Mouse (Mus musculus): Measurements from ENCODE around the gene Rsbn1.

Rsbn1 gene

DNA sequence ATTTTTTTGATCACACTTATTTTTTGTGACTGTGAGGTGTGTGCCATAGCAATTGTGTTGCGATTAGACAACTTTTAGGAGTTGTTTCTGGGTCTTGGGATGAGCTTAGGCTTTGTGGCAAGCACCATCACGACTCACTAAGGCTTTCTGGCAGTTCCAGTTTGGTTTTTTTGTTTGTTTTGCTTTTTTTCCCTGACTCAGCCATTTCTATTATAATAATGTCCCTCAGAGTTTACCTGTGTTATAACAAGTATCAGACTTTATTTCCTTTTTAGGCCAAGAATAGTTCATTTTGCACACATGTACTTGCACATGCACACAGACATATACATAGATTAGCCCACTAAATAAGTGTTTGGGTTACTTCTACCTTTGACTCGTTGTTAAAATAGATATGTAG, 46.7 kb downstream of the Rsbn1 start:
- DNase-seq = no peak

DNA sequence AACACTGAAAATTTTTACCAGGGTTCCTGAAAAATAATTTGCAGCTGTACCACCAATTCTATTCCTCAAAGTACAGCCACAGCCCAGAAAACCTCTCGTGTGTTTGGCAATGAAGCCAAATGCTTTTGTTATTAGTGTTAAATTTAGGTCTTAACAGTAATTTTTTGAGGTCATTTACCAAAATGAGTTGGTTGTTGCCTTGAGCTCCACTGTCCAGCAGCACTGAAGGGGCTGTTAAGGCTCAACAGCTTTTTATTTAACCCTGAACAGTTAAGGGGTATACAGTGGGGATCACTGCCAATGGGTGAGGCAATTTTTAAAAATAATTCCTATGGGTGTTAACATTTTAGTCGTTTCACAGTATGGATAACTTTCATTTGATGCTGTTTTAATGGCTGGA, 53.3 kb downstream of the Rsbn1 start:
- no peak for DNase-seq

DNA sequence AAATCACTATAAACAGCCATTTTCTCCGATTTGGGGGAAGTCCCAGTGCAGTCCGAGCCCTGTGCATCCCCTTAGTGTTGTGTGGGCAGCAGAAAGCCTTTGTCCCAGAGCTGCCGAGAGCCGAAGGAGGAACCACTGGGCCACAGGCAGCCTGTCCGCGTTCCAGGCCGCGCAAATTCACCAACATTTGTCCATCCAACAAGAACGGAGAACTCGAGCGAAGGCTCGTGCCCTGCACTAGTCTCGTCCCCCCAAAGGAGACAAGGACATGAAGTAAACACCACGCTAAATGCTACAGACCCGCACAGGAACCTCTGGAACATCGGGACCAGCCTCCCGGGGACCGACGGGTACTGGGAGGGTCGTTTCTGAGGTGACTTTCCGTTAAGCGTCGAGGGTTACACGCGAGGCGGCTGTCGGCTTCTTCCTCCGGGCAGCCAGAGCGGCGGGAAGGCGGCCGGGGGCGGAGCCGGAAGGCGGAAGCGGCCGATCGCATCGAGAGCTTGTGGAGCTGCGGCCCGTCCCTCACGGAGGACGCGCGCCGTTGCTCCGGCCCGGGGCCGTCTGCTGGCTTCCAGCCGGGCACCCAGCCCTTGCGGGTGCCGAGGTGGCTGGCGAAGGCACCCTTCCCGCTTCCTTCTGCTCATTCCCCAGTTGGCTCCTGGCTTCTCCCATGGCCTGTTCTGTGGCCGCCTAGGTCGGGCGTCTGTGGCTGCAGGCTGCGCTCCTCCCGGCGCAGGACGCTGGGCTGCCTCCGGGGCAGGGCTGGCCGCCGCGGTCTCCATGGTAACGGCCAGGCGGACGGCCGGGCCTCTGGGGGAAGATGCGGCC, 54.2 kb downstream of the Rsbn1 start, which contains the start of gene Phtf1:
TSS of gene Phtf1 (plus strand) at position 250 of the 831 bp plus-strand sequence.
- DNase-seq = peak; percentile 83 to 87

DNA sequence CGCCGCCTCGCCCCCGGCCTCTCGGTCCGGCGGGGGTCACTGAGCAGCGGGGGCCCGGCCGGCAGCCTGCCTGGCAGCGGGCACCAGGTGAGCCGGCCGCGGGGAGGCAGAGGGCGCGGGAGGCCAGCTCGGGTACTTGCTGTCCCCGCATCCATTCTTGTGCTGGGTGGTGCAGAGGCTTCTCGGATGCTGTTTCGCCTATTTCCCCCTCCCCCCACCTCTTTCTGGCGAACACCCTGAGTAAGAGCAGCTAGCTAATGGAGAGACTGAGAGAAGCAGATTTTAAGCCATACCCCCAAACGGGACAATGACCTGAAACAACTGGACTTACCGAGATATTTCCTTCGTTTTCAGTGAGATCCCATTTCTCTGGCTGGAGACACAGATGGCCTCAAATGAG, 54.8 kb downstream of the Rsbn1 start:
- peak; percentile 52 to 59 for DNase-seq

GRCm38 (mm10) chr3:103971157-103971556, 57.2 kb downstream of the Rsbn1 start:
- DNase-seq = no peak

GRCm38 (mm10) chr3:103984556-103984955, 70.6 kb downstream of the Rsbn1 start:
- no peak for DNase-seq

DNA sequence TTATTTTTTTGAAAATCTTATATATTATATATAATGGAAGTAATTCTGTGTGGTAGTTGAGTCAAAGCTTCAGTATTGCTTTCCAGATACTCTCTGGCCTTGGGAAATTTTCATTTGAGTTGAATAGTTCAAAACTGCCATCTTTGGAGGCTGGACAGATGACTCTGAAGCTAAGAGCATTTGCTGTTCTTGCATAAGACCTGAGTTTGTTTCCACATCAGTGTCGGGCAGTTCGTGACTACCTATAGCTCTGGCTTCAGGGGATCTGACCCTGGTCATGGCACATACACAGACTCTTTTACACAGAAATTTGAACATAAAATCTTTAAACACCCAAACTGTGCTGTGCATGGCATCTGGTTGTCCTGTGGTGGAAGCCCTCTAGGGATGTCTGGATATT, 71.3 kb downstream of the Rsbn1 start:
- no peak for DNase-seq

- no peak for DNase-seq
These were observed 74.0 kb downstream of the Rsbn1 start for GRCm38 (mm10) chr3:103987831-103988432.

- DNase-seq = no peak
These were observed 75.4 kb downstream of the Rsbn1 start for GRCm38 (mm10) chr3:103989352-103989751.

- DNase-seq = no peak
These were observed 77.4 kb downstream of the Rsbn1 start for GRCm38 (mm10) chr3:103991271-103991670.

DNA sequence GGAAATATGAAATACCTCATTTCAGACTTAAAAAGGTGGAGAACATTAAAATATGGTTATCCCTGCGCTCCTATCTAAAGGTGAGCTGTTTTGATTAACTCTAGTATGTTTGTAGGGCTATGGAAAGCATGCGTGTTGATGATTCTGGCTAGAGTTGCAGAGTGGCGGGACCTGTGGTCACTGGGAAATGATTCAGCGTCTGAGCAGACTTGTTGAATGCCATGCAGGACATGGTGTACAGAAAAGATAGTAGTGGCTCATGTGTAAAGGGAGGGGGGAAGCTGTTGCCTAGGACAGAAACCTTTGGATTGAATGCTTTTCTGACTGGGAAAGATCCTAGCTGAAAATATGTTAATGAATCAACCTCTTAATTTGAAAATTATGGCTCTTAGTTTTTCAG, 84.8 kb downstream of the Rsbn1 start:
- DNase-seq = no peak

DNA sequence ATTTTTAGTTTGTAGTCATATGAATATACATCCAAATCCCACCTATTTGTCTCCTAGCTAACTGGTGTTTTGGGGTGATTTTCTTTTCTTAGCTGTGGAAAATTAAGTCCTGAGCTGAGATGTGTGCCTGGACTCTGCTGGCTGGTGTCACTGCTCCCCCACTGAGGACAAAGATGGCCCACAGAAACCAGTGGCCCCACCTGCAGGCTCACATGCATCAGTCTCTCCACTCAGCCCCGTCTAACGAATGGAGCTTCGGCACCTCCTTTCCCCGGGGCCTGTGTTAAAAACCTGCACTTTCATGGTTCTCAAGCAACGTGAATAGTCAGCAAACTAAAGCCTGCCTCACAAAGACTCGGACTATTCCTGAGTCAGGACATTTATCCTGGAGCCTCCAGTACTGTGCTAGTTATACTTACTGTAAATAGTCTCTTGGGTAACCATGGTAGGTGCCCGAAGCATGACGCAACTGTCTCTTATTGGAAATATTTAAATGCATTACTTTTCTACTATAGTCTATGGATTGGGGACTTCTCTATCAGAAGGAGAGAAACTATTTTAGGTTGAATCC, 93.1 kb downstream of the Rsbn1 start:
- DNase-seq = no peak

GRCm38 (mm10) chr3:104007479-104007878, 93.6 kb downstream of the Rsbn1 start:
- no peak for DNase-seq

GRCm38 (mm10) chr3:104009924-104010662, 96.2 kb downstream of the Rsbn1 start:
- DNase-seq = no peak

DNA sequence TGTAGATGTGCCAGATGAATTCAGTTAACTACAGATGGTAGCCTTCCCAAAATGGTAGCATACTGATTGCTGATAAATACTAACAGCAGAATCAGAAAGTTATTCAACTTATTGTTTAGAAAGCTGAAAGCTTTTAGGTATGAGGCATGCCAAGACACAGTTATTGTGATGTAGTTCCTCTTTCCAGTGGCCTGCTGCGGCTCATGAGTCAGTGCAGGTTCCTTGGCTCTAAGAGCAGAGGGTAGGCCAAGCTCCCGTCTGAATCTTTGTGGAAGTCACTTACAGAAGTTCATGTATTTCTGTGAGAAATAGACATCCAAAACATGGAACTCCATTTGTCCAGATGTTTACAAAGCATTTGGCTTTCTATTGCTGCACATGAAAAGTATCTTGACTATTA, 98.1 kb downstream of the Rsbn1 start:
- no peak for DNase-seq

Data from B cell, adult 2 months (primary cell).